Mouse (Mus musculus): Measurements from ENCODE around the gene Auts2.

Auts2 gene

GRCm38 (mm10) chr5:131600325-131601125, 942.6 kb downstream of the Auts2 start:
- 39% methylated on average over 14 of the region's 14 CpGs for WGBS

DNA sequence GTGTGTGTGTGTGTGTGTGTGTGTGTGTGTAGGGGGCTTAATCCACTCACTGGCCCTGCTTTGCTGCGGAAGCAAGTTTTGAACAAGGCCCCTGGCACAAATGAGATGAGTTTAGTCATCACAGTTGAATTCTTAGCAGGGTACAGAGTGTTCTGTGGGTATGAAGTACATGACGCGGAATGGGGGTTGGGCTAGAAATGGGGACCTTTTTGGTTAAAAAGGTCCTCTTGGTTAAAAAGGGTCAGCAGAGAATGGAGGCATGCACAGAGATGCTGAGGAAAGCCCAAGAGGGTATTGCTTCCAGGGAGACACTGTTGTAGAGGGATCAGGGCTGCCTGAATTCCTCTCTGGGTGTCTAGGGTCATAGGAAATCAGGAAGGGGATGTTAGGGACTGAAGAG, 945.6 kb downstream of the Auts2 start:
- WGBS, result 81% methylated on average over 3 of the region's 3 CpGs

GRCm38 (mm10) chr5:131596591-131596990, 946.6 kb downstream of the Auts2 start:
- 69% methylated on average over 10 of the region's 10 CpGs for WGBS

GRCm38 (mm10) chr5:131595730-131596129, 947.4 kb downstream of the Auts2 start:
- 88% methylated on average over 8 of the region's 8 CpGs for WGBS

DNA sequence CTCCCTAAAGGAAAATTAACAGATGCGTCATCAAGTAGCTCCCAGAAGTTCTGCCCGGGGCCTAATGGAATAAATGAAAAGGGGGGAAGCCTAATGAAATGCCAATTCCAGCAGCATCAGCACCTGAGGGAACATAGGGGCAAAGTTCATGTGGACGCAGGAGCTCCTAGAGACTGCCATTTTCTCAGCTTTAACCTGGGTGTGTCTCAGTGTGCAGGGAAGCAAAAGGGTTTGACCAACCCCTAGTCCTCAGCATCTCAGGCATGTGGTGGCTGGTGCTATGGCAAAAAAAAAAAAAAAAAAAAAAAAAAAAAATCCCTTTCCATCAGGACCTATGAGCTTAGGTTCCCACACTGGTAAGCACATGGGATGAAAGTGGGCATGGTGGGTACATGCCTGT, 948.5 kb downstream of the Auts2 start:
- 81% methylated on average over 3 of the region's 3 CpGs for WGBS

DNA sequence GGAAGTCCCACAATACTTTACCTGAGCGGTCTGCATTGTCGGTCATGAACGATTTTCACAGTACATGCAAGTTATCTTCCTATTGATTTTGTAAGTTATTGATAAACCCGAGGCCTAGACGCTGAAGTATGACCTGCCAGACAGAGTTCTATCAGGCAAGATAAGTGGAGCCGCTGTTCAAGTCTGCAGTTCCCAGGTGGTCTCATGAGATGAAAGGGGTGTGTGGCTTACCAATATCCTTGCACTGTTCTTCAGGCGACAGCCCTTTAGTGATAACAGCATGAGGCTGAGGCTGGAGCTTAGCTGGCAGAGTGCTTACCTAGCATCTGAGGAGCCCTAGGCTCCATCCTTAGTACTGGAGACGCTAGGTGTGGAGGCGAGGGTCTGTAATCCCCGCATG, 949.9 kb downstream of the Auts2 start:
- WGBS, result 96% methylated on average over 10 of the region's 10 CpGs

- 95% methylated on average over 6 of the region's 6 CpGs for WGBS
These were observed 953.1 kb downstream of the Auts2 start for GRCm38 (mm10) chr5:131589948-131590467.

- WGBS, result 94% methylated on average over 5 of the region's 5 CpGs
These were observed 956.8 kb downstream of the Auts2 start for GRCm38 (mm10) chr5:131586332-131586700.

- 76% methylated on average over 26 of the region's 26 CpGs for WGBS
These were observed 957.3 kb downstream of the Auts2 start for GRCm38 (mm10) chr5:131585684-131586331.

GRCm38 (mm10) chr5:131584260-131585135, 958.6 kb downstream of the Auts2 start:
- 59% methylated on average over 12 of the region's 12 CpGs for WGBS

GRCm38 (mm10) chr5:131581110-131582050, 961.8 kb downstream of the Auts2 start:
- WGBS, result 88% methylated on average over 23 of the region's 23 CpGs

DNA sequence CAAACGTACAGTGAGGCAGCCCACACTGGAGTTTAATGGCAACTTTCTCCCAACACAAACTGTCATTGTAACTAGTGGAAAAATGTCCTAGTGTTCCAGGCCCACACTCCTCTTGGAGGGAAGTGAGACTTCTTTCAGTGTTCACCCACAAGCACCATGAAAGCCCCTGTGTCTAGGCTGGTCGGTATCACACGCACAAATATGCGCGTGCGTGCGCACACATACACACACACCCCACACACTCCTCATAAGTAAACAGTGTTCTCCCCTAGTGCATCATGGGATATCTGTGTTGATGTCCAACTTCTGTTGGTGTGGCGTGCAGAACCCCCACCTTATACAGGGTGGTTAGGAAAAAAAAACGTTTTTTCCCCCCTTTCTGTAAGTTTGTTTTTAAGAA, 964.4 kb downstream of the Auts2 start:
- WGBS, result 78% methylated on average over 9 of the region's 9 CpGs

GRCm38 (mm10) chr5:131575733-131576265, 967.3 kb downstream of the Auts2 start:
- WGBS, result 75% methylated on average over 11 of the region's 11 CpGs

DNA sequence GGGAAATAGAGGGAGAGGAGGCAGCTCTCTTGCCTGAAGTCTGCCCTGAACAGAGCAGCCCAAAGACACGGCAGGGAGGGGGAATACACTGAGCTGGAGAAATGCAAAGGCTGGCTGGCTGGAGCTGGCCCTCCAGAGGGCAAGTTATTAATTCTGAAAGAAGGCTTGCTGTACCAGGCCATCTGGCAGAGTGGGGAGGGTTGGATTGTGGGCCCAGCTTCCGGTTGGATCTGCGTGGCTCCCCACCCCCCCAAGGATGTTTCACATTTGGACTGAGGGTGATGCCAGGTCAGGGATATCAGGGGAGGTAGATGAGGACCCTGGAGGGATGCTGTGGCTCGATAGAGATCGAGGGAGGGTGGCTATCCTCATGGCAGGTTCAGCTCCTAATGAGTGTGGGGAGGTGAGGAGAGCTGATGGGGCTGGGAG, 968.0 kb downstream of the Auts2 start:
- WGBS, result 61% methylated on average over 5 of the region's 5 CpGs

GRCm38 (mm10) chr5:131574469-131575085, 968.6 kb downstream of the Auts2 start:
- WGBS, result 72% methylated on average over 16 of the region's 16 CpGs

DNA sequence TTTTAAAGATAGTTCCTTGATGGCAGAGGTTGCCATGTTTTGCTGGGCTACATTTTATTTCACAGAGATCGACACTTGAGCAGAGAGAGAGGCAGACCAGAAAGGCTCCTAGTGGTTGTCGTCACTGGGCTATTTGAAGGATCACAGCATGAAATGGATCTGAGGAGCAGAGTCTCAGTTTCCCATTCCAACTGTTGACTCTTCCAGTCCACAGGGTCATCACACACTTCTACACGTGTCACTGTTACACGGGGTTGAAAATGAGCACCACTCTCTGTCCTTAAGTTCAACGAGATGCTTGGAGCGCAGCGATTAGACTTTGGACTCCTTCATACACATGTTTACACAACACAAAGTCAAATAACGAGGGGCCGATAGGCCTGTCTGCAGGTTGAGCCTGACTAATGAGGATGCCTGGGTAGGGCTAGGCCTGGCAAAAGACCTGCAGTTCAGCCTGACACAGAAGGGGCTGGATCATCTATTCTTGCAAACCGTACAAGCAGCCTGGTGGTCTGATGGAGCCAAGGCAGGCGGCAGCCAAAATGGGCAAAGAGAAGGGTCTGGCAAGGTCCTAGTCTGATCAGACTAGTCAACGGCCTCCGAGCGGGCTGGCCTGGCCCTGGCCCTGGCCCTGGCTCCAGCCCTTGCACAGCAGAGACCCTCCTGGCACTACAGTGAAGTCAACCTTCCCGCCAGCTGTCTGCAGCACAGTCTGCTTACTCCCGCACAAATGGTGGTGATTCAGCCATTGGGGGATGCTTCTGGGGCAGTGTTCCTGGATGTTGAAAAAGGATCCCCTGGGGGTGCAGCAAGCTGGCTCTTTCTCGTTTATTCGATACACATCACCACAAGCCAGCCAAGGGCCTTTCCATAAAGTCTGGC, 969.6 kb downstream of the Auts2 start:
- WGBS, result 76% methylated on average over 18 of the region's 18 CpGs

GRCm38 (mm10) chr5:131566032-131566431, 977.1 kb downstream of the Auts2 start:
- WGBS, result 90% methylated on average over 6 of the region's 6 CpGs

DNA sequence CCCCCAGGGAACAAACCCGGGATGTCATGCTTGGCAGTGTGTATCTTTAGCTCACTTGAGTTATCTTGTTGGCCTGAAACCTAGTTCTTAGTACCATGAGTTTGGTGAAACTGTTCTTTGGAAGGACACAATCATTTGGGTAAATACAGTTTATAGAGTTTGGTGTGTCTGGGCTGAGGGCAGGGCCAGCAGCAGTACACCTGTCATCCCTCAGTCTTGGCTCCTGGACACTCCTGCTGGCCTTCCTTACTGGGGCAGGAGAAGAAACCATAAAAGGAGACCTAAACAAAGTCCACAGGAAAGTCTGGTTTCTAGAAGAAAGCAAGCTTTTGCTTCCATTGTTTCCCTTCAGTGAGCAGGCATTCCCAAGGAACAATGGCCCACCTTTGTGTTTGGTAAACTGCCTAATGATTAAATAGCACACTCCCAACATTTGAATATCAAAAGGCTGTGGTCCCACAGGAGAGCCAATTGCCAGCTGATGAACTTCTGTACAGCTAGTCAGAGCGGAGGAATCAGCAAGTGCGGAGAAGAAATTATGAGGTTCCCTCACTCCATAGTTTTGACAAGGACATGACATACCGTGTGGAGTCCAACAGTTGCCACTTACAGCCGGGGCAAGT, 979.4 kb downstream of the Auts2 start:
- WGBS, result 88% methylated on average over 5 of the region's 5 CpGs
